Mouse (Mus musculus): Measurements from ENCODE around the gene Phgdh.

- no peak for TF ChIP-seq EP300 (IDR thresholded peaks at IDR 0.05; ENCODE audit: low read depth)
- no peak for TF ChIP-seq CTCF (IDR thresholded peaks at IDR 0.05; ENCODE audit: low read depth)
Observed at GRCm38 (mm10) chr3:98368776-98369175, 29.0 kb upstream of the Phgdh start.
